Mouse (Mus musculus) retina, adult 2 months (tissue): ENCODE data around the gene Plcb4.
"Not testable (repeated sequence)": the region's sequence is repeated elsewhere in the genome, so short reads cannot be mapped to it uniquely, and the experiment has no call there.

Source experiments
- DNase-seq: peaks from one replicate; pipeline ENCODE4 v3.0.0-alpha.2; 2012; ENCODE audit warnings: low read depth, low spot score

Gene Plcb4

DNA sequence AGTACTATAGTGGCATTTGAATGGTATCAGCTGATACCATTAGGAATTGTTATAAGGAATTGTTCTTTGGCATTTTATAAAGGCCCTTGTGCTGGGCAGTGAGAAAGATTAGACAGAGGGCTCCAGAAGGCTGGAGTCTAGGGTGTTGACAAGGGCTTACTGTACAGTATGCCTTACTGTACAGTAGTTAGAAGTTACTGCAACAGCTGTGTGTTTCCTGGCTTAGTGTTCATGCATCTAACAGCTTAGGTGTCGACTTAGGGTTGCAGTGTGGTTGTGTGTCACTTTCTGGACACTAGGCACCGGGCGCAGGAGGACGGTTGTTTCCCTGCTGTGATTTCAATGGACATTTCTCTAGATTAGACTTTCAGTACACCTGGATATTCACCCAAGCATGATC is 57.4 kb downstream of the Plcb4 start:
- no peak for DNase-seq

DNA sequence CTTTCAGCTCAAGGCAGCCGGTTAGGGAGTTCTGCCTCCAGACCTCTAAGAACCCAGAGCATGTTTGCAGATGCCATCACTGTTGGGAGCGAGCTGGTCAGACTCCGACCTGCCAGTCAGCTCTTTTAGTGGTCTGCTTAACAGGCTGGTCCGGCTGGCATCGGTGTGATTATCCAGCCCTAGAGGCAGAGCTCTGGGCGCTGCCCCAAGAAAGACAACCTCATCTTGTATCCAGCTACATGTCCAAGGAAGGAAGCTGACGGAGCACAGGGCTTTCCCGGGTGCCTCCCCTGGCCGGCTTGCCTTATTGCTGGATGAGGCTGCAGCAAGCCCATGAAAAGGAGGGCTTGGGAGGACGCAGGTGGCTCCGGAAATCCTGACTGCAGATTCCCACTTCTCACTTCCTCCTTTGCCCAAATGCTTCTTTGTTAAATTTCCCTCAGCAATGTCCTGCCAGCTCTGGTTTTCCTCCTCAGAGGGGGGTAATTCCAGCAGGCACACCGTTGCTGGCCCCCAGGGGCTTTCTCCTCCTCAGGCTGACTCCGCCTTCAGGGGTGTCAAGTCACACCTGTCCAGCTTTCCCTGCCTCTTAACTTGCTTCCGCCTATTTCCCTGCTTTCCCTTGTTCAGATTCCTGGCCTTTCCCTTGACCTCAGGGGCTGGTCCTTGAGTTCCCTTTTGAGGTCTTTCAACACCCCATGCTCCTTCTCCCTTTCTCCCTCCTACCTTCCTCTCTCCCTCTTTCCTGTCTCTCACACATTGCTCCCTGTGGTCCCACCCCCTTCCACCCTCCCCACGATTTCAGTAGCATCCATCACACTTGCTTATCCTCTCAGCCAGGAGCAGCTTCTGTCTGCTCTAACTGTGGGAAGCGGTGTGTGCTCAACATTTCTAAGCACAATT is 58.7 kb downstream of the Plcb4 start:
- DNase-seq, result no peak

- DNase-seq, result no peak
Measured at GRCm38 (mm10) chr2:135722109-135722508, 63.3 kb downstream of the Plcb4 start.

DNA sequence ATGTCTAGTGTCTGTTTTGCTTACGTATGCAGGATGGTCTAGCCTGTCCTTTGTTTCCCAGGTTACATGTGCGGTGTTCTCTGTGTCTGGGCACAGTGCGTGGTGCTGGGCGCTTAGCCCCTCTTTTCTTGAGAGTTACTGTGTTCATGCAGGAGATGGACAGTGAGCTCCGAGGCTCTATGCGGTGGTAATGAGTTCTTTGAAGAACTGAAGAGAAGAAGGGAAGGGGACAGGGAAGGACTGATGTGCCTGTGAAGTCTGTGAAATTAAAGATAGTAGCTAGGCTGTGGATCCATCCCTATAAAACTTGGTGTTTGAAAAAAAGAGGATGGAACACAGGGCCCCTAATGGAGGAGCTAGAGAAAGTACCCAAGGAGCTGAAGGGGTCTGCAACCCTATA is 64.6 kb downstream of the Plcb4 start:
- DNase-seq, result no peak

DNA sequence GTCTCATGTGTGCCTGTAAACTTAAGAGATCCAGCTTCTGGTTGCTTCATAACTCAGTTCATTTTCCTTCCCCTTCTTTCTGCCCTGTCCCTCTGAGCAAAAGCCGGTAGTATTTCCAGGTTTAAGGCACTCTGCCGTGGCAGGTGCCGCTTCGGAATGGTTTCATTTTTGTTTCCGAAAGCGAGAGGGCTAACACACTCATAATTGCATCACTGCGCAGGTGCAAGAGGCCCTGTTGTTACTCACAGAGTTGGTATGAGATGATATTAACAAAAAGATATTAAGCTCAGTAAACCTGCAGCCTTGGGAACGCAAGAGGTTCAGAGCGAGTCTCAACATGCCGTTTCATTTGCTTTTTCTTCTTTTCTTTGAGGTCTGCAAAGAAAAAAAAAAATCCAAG is 65.7 kb downstream of the Plcb4 start:
- no peak for DNase-seq

GRCm38 (mm10) chr2:135725362-135725761 is 66.6 kb downstream of the Plcb4 start:
- no peak for DNase-seq

DNA sequence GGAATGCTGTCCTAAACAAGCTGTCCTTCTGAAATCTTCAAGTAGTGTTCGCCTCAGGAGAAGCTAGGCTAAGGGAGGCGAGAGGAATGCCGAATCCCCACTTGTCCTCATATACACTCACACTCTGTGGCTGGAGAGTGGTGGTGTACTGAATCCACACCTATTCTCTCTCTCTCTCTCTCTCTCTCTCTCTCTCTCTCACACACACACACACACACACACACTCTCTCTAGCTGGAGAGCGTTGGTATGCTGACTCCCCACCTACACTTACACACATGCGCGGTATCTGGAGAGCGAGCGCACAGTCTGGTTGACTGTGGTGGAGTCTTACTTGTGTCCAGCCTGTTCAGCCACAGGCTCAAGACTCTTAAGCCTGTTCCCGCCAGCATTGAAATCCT is 68.3 kb downstream of the Plcb4 start:
- DNase-seq, result no peak

GRCm38 (mm10) chr2:135727925-135728324 is 69.1 kb downstream of the Plcb4 start:
- DNase-seq, result no peak

- no peak for DNase-seq
Measured at GRCm38 (mm10) chr2:135731591-135731990, 72.8 kb downstream of the Plcb4 start.

DNA sequence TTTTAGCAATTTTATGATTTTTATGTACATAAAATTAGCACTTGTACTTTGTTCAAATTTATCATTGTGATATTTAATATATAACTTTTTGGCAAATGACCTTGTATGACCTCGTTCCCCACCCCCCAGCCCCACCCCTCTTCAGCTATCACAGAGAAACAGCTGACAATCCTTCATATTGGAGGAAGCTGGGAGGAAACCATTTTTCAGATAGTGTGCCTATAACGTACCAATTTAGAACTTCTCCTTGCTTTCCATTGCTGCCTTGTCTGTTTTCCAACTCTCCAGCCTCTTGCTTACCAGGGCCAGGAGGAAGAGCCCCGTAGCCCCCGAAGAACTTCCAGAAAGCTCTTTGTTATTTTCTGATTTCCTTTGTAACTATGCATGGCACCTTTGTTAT is 73.8 kb downstream of the Plcb4 start:
- no peak for DNase-seq

DNA sequence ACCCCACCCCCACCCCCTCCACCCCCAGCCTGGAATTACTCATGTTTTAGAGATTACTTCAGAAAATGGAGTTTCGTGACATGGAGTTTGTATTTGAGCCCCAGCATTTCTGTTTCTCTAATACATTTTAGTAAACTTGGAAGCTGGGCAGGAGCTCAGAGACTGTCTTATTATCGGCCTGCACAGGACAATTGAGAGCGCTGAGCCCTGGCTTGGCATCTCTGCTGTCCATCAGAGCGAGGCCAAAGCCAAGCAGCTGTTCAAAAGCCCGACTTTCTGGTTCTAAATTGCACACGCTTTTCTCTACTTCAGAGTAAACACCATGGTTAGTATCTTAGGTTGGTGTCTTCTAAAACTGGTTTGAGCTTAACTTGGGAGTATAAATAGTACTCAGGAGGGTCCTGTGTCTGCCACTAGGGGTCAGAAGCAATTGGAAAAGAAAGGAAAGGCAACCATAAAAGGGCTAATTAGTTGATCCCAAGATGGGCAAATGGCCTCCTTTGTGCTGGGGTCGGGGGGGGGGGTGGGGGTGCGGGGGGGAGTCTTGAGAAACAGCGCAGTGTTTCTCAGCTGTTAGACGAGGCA is 75.2 kb downstream of the Plcb4 start:
- DNase-seq, result no peak

DNA sequence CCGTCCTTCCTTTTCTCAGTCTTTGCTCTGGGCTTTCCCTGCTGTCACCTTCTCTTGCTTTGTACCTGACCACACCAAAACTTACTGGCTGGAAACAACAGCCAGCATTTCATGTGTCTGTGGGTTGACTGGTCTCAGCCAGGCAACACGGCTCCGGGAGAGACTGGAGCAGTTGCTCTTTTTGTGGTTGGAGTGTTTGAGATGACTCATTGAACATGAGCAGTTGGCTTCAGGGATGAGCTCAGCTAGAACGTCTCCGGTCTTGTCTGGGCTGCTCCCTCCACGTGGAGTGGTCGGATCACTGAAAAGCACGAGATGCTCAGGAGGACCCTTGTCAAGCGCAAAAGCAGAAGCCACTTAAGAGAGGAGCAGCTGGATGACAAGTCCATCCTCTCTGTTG is 78.7 kb downstream of the Plcb4 start:
- no peak for DNase-seq

- DNase-seq, result not testable (repeated sequence)
Measured at GRCm38 (mm10) chr2:135738022-135738780, 79.4 kb downstream of the Plcb4 start.

- DNase-seq, result no peak
Measured at GRCm38 (mm10) chr2:135738950-135739349, 80.1 kb downstream of the Plcb4 start.

DNA sequence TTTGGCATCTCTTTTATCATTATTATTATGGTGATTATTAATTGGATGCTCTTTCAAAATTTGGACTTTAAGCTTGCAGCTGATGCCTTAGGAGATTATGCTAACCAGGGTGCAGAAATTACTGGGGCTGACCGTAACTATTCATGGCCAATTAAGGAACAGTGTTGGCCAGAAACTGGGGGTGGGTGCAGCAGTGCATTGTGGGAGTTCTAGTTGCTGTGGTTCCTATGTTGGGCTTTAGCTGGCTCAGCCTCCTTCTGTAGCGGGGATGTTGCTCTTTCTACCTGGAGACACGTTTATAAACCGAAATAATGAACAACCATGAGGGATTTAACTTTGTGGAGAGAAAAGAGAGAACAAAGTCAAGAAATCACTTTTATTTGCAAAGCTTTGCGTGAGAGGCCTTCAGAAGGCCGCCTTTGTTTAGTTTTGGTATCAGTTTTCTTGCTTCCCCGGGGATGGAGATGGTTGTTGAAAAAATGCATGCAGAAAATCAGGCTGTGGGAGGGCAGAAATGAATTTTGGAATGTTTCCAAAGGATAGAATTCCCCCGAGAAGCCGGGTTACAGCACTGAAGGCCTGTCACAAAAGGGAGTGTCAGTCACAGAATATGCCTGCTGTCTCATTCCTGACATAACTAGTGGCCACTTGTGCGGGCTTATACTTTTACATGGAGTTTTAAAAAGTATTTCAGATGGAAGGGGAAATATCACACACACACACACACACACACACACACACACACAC is 84.3 kb downstream of the Plcb4 start:
- no peak for DNase-seq

DNA sequence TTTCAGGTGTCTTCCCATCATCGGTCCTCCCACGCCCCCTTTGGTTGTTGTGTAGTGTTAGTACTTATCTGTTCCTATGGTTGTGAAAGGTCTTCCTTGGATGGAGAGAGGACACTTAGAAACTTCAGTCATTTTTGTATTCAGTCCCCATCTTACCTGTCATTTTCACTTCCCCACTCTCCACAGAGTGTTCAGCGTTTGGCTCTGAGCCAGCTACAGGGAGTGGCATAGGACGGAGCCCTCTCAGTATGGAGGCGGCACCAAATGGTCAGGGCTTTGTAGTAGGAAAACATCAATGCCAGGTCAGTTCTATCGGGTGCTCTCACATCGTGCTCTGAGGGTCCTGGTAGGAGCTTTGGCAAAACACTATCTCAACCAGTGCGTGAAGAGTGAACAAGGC is 85.9 kb downstream of the Plcb4 start:
- DNase-seq, result no peak

- no peak for DNase-seq
Measured at GRCm38 (mm10) chr2:135745126-135745525, 86.3 kb downstream of the Plcb4 start.

DNA sequence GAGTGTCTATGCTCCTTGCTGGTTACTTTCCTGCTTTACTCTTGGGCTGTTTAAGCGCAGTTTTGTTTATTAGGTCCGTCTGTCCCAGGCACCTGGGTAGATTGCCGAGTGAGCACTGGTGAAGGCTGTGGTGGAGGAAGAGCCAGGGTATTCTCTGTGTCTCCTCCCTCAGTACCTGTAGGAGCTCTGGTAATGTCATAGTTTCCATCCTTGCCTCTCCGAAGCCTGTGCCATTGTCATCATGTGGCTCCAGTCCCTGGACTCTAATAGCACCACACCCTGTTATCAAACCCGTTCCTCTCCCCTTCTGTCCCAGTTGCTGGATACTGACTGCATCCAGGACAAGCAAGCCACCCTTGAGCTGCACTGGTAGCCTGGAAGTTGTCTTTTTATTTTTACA is 89.6 kb downstream of the Plcb4 start:
- DNase-seq, result no peak

GRCm38 (mm10) chr2:135749606-135750005 is 90.8 kb downstream of the Plcb4 start:
- no peak for DNase-seq

- no peak for DNase-seq
Measured at GRCm38 (mm10) chr2:135750748-135751147, 91.9 kb downstream of the Plcb4 start.

- DNase-seq, result no peak
Measured at GRCm38 (mm10) chr2:135755792-135756191, 97.0 kb downstream of the Plcb4 start.

DNA sequence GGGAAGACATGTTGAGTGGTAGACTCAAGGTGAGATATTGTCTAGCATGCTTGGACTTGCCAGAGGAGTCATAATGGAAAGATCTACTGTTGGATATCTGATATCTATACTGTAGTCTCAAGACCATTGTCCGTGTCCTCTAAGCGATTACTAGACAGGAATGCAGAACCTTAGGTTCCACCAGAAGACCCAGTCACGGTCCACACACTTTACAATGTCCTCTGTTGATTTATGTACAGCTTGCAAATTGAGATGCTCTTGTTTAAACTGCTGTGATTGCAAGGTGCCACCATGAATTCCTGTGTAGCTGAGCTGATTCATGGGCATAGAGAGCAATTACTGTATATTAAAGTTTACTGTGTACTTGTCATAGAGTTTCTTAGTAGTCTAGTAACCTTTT is 98.7 kb downstream of the Plcb4 start:
- no peak for DNase-seq
